Mouse (Mus musculus) MEL (cell line): ENCODE measurements around the gene Ptbp2. TPM values are rescaled to one million over a fixed set of nuclear protein-coding genes. Genes with fewer than 3 reads are reported as not detected.

Source experiments
- DNase-seq: peaks from one replicate; pipeline ENCODE4 v3.0.0; 2011; ENCODE audit warnings: low read depth, low spot score
- H3K27ac ChIP-seq: 2 replicates; pipeline ENCODE4 v1.5.1; 2012; ENCODE audit warnings: low read depth, mild to moderate bottlenecking, control low read depth, low read length, moderate library complexity; ENCODE audit not compliant: control insufficient read depth
- H3K27me3 ChIP-seq, 2 experiments: fragments of 150-350 bp in 1 of 2; sonication (generic) in 1 of 2; 2 replicates each; pipeline ENCODE4 v1.6.1; 2012; ENCODE audit warnings: low read length in 2 of 2, mild to moderate bottlenecking in 2 of 2, improper control_type of control experiment in 1 of 2, moderate library complexity in 1 of 2; ENCODE audit not compliant: insufficient read depth in 2 of 2, control insufficient read depth in 1 of 2
- H3K36me3 ChIP-seq, 2 experiments: 2 replicates each; pipeline ENCODE4 v1.6.1; 2012 to 2014; ENCODE audit warnings: low read length in 2 of 2, improper control_type of control experiment in 1 of 2, inconsistent platforms in 1 of 2, mild to moderate bottlenecking in 1 of 2; ENCODE audit not compliant: insufficient read depth in 2 of 2, control insufficient read depth in 1 of 2
- H3K4me1 ChIP-seq, 2 experiments: fragments of 150-350 bp in 1 of 2; sonication (generic) in 1 of 2; 2 replicates each; pipeline ENCODE4 v1.6.1; 2012; ENCODE audit warnings: low read length in 2 of 2, improper control_type of control experiment in 1 of 2, mild to moderate bottlenecking in 1 of 2; ENCODE audit not compliant: insufficient read depth in 2 of 2, control insufficient read depth in 1 of 2
- H3K4me3 ChIP-seq, 2 experiments: fragments of 150-350 bp in 1 of 2; sonication (generic) in 1 of 2; 2 replicates each; pipeline ENCODE4 v1.5.1; 2012; ENCODE audit warnings: low read depth in 2 of 2, low read length in 2 of 2, mild to moderate bottlenecking in 2 of 2, moderate library complexity in 2 of 2, control low read depth in 1 of 2, improper control_type of control experiment in 1 of 2; ENCODE audit not compliant: control insufficient read depth in 1 of 2, insufficient read depth in 1 of 2
- H3K79me2 ChIP-seq: 2 replicates; pipeline ENCODE4 v1.6.1; 2012; ENCODE audit warnings: mild to moderate bottlenecking, low read length, moderate library complexity; ENCODE audit not compliant: control insufficient read depth, poor library complexity, insufficient read depth
- H3K9ac ChIP-seq: 2 replicates; pipeline ENCODE4 v1.6.1; 2012; ENCODE audit warnings: low read depth, mild to moderate bottlenecking, control low read depth, low read length, moderate library complexity; ENCODE audit not compliant: control insufficient read depth, poor library complexity, severe bottlenecking
- H3K9me3 ChIP-seq: fragments of 150-350 bp; sonication (generic); replicated peaks from 2 replicates; pipeline ENCODE4 v1.6.1; 2012; ENCODE audit warnings: mild to moderate bottlenecking, low read length, improper control_type of control experiment, moderate library complexity; ENCODE audit not compliant: insufficient read depth
- BHLHE40 ChIP-seq: IDR thresholded peaks from 2 replicates; pipeline ENCODE4 v1.6.1; 2012; ENCODE audit warnings: low read depth, mild to moderate bottlenecking, inconsistent platforms, low read length, improper control_type of control experiment, borderline replicate concordance
- CHD2 ChIP-seq: IDR thresholded peaks from 2 replicates; pipeline ENCODE4 v1.6.1; 2011; ENCODE audit warnings: low read length, improper control_type of control experiment
- E2F4 ChIP-seq: IDR thresholded peaks from 2 replicates; pipeline ENCODE4 v1.6.1; 2011; ENCODE audit warnings: low read depth, low read length, improper control_type of control experiment, borderline replicate concordance
- EP300 ChIP-seq, 2 experiments: IDR thresholded peaks; 2 replicates each; pipeline ENCODE4 v1.6.1; 2011; ENCODE audit warnings: improper control_type of control experiment in 2 of 2, low read length in 2 of 2, low read depth in 1 of 2, mild to moderate bottlenecking in 1 of 2
- GATA1 ChIP-seq: IDR thresholded peaks from 2 replicates; pipeline ENCODE4 v1.6.1; 2011; ENCODE audit warnings: low read depth, low read length, improper control_type of control experiment
- HCFC1 ChIP-seq: IDR thresholded peaks from 2 replicates; pipeline ENCODE4 v1.6.1; 2012; ENCODE audit warnings: low read depth, mild to moderate bottlenecking, inconsistent platforms, low read length, improper control_type of control experiment, moderate library complexity
- POLR2AphosphoS5 ChIP-seq: IDR thresholded peaks from 2 replicates; pipeline ENCODE4 v1.6.1; 2012; ENCODE audit warnings: low read depth, borderline replicate concordance, mild to moderate bottlenecking, inconsistent platforms, low read length, moderate library complexity, mixed read lengths
- TAL1 ChIP-seq: IDR thresholded peaks from 2 replicates; pipeline ENCODE4 v1.6.1; 2012; ENCODE audit warnings: mild to moderate bottlenecking, inconsistent platforms, low read length, moderate library complexity, mixed read lengths
- TBP ChIP-seq: IDR thresholded peaks from 2 replicates; pipeline ENCODE4 v1.8.0; 2011; ENCODE audit warnings: low read depth, low read length, improper control_type of control experiment
- USF1 ChIP-seq: IDR thresholded peaks from 2 replicates; pipeline ENCODE4 v1.6.1; 2014; ENCODE audit warnings: low read depth, mild to moderate bottlenecking, inconsistent platforms, low read length, improper control_type of control experiment, moderate library complexity
- polyA plus RNA-seq, 2 experiments: library from polyadenylated mRNA; stranded (reverse) in 1 of 2; unstranded in 1 of 2; fragments of >175 nt in 1 of 2; fragments of >200 nt in 1 of 2; gene quantifications; 2 replicates each; pipeline versions ENCODE4 v1.2.1 to v1.2.4; 2012; ENCODE audit warnings: low replicate concordance in 2 of 2, low read depth in 1 of 2; ENCODE audit not compliant: insufficient read length in 2 of 2, insufficient read depth in 1 of 2, missing spikeins in 1 of 2
- total RNA-seq: library from RNA; depleted of rRNA; stranded (reverse); fragments of 300-350 nt; gene quantifications from 2 replicates; pipeline ENCODE4 v1.2.3, GENCODE M21; 2012

Ptbp2 gene
- total and polyA plus RNA-seq, 3 experiments = 20.6 to 21.4 TPM; not detected in 1

DNA sequence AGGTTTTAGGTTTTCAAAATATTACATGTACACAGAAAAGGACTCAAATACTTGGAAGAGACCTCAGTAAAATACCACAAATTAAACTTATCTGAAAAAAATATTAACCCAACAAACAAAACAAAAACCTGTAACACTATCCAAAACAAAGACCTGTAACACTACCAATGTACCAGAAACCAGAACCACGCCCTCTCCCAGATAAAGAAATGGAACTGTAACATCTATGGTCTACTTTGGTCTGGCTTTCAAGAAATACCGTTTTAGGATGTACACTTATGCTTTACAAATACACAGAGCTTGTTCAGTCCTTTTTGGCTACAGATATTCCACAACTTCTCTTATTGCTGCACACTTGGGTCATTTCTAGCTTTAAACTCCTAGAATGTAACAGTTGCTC is 35.1 kb downstream of the Ptbp2 start:
- Histone ChIP-seq H3K79me2 (no peaks in the 10 kb centered on the region; the same call in 1 of the 2 replicates), H3K27me3 (no peaks in the 10 kb centered on the region), H3K9me3 (no peaks in the 10 kb centered on the region), H3K9ac (no peak overlapping the region), H3K27ac (no peak overlapping the region), H3K36me3 (peaks cover 15 to 34% of the 10 kb centered on the region in 2 experiments), H3K4me1 (peaks cover 0 to 3% of the 10 kb centered on the region in 2 experiments; a peak in 3 of 4 replicates), H3K4me3 (no peak overlapping the region)
- DNase-seq = no peak
- TF ChIP-seq BHLHE40 (no peak), TBP (no peak), CHD2 (no peak), TAL1 (no peak), HCFC1 (no peak), USF1 (no peak), POLR2AphosphoS5 (no peak)

DNA sequence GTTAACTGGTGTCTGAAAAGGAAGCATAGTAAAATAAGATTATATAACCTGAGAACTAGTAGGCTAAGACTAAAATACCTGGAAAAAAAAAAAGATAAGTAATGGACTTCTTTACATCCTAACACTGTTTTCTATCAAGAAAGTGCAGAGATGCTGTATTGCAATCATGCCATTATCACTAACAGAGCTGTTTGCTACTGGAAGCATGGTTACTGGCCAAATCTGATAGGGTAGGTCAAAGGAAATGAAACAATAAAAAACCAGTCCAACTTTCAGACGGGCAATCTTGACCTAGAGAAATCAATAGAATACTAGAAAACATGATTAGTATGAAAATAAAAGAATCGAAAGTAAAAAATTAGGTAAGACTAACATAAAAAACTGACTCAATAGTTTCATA is 37.6 kb downstream of the Ptbp2 start:
- Histone ChIP-seq H3K4me1 (peaks cover 0 to 3% of the 10 kb centered on the region in 2 experiments; a peak in 3 of 4 replicates), H3K9me3 (no peaks in the 10 kb centered on the region), H3K36me3 (peaks cover 15 to 39% of the 10 kb centered on the region in 2 experiments), H3K27me3 (no peaks in the 10 kb centered on the region), H3K79me2 (no peaks in the 10 kb centered on the region; the same call in 1 of the 2 replicates)
- no peak for DNase-seq
- peak in 1 of 2 experiments; percentile 43; a peak in 1 of 4 replicates for TF ChIP-seq EP300 (IDR thresholded peaks at IDR 0.05; ENCODE audit: low read depth in 1 of 2, low read length in 2 of 2)
- peak; percentile 53 for TF ChIP-seq GATA1
- TF ChIP-seq E2F4 = no peak
- TF ChIP-seq, all 39 proteins: peak for 2
- H3K9ac ChIP-seq = no peak overlapping the region
- H3K4me3 ChIP-seq = no peak overlapping the region
- H3K27ac ChIP-seq = no peak overlapping the region

DNA sequence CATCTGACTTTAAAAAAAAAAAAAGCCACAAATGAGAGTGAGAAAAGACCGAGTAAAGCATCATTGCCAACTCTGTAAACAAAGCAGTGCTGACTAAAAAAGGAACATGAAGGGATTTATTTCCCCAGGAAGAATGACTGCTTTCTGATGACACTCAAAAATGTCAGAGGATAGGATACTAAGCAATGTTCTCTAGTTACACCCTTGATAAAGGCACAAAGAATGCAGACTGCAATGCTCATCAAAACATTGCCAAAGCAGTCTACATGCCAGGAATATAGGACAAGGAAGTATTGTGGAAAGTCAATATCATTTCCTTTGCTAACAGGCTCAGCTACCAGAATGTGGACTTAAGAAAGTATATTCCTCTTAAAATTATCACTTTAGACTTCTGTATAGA is 38.5 kb downstream of the Ptbp2 start:
- DNase-seq = no peak
- Histone ChIP-seq H3K79me2 (no peaks in the 10 kb centered on the region; the same call in 1 of the 2 replicates), H3K36me3 (peaks cover 15 to 40% of the 10 kb centered on the region in 2 experiments), H3K27me3 (no peaks in the 10 kb centered on the region), H3K27ac (no peak overlapping the region), H3K9ac (no peak overlapping the region), H3K9me3 (no peaks in the 10 kb centered on the region), H3K4me3 (no peak overlapping the region), H3K4me1 (peaks cover 0 to 3% of the 10 kb centered on the region in 2 experiments; a peak in 3 of 4 replicates)
- no peak for TF ChIP-seq GATA1
